Mouse (Mus musculus): Measurements from ENCODE around the gene Mst1r. TPM values are rescaled to one million over a fixed set of nuclear protein-coding genes. Genes with fewer than 3 reads are reported as not detected.
A peak's percentile ranks its signal among the peaks of the same experiment; 100 is the strongest.

Gene Mst1r
- polyA plus RNA-seq, 1 experiment from 2014 or later, result 0.80 TPM

DNA sequence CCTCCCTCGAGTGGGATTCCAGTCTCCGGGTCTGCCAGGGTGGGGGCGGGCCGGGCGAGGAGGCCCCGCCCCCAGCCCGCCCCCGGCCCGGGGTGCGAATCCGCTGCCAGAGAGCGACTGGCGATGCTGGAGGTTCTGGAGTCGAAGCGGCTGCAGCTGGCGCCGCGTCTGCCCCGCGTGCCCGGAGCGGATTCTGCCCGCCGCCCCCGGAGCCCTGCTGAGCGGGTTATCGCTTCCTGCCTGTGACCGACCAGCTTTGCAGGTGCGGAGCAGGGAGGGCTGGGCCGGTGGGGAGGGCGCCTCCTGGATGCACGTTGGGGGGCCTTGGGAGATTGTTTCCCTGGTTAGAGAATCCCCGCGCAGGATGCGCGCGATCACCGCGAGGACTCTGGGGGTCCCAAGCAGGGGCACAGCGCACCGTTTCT lies 29.1 kb downstream of the Mst1r start:
- H3K27ac ChIP-seq (ENCODE audit: low read depth, low read length), result no peak overlapping the region
- under 1% methylated on average over 38 of the region's 41 CpGs for WGBS
- H3K4me3 ChIP-seq (ENCODE audit: low read length), result peak overlapping the region; percentile 49
- H3K4me1 ChIP-seq (ENCODE audit: control insufficient read depth, insufficient read depth, low read length), result peaks cover 10% of the 10 kb centered on the region; the same call in 1 of the 2 replicates
- no peaks in the 10 kb centered on the region for H3K9me3 ChIP-seq (ENCODE audit: control insufficient read depth, low read length)
- H3K36me3 ChIP-seq (ENCODE audit: control insufficient read depth, insufficient read depth, low read length), result no peaks in the 10 kb centered on the region
- peak; percentile 44 for ATAC-seq (ENCODE audit: low FRiP score, low TSS enrichment)
- H3K4me2 ChIP-seq (replicated peaks; ENCODE audit: low read depth, low read length), result peak overlapping the region; percentile 93
- H3K27me3 ChIP-seq (ENCODE audit: control insufficient read depth, insufficient read depth, low read length), result peaks cover 19% of the 10 kb centered on the region
- peak overlapping the region; percentile 50 for H3K9ac ChIP-seq (ENCODE audit: low read depth, low read length)

DNA sequence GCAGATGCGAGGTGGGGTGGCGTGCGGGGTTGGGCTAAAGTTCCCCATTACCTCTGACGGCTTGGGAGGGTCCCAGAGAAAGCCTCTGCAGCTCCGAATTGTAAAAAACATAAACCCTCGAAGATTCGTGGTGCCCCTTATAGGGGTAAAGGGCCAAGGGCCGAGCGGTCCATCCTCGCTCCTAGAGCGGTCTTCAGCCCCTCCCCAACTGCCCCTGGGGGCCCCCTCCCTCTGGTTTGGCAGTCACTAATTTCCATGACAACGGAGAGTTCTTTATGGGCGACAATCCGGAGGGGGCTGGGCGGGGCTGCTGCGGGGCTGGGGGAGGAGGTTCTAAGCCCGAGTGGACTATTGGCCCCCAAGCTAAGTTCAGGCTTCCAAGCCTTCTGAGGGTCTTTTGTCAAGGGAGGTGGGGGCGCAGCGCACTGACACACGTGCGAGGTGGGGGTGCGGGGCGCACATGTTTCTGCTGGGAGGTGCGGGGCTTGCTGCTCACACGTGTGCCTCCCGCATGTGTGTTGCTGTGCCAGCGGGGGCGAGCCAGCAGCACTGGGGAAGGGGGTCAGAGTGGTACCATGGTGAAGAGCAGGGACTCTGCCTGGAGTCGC lies 29.6 kb downstream of the Mst1r start:
- ATAC-seq (ENCODE audit: low FRiP score, low TSS enrichment), result peak; percentile 45; the same call in 1 of the 2 replicates
- H3K4me1 ChIP-seq (ENCODE audit: control insufficient read depth, insufficient read depth, low read length), result peaks cover 10% of the 10 kb centered on the region; the same call in 1 of the 2 replicates
- peak overlapping the region; percentile 50; the same call in 1 of the 2 replicates for H3K9ac ChIP-seq (ENCODE audit: low read depth, low read length)
- H3K36me3 ChIP-seq (ENCODE audit: control insufficient read depth, insufficient read depth, low read length), result no peaks in the 10 kb centered on the region
- peaks cover 19% of the 10 kb centered on the region for H3K27me3 ChIP-seq (ENCODE audit: control insufficient read depth, insufficient read depth, low read length)
- no peaks in the 10 kb centered on the region for H3K9me3 ChIP-seq (ENCODE audit: control insufficient read depth, low read length)
- 1% methylated on average over 29 of the region's 29 CpGs for WGBS
- peak overlapping the region; percentile 93 for H3K4me2 ChIP-seq (replicated peaks; ENCODE audit: low read depth, low read length)
- H3K27ac ChIP-seq (ENCODE audit: low read depth, low read length), result no peak overlapping the region
- peak overlapping the region; percentile 49 for H3K4me3 ChIP-seq (ENCODE audit: low read length)

DNA sequence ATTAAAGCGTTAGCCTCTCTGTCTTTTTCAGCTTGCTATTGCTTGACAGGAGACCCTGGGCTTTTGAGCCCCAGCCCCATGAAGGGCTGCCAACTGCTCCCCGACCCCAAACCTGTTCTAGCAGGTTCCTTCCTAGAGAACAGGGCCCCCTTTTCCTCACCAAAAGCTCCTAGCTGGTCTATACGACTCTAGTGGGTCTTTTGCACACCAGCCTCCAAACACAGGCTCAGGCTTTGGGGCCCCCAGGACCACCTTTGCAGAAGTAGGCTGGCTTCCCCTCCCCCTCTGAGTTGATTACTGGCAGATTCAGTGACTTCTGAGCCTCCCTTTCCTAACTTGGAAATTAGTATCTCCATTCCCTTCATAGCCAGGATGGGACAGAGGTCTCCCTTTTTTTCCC lies 30.2 kb downstream of the Mst1r start:
- Histone ChIP-seq H3K4me3 (ENCODE audit: low read length) (peak overlapping the region; percentile 49), H3K4me2 (replicated peaks; ENCODE audit: low read depth, low read length) (peak overlapping the region; percentile 93), H3K36me3 (ENCODE audit: control insufficient read depth, insufficient read depth, low read length) (no peaks in the 10 kb centered on the region), H3K27me3 (ENCODE audit: control insufficient read depth, insufficient read depth, low read length) (peaks cover 19% of the 10 kb centered on the region), H3K9ac (ENCODE audit: low read depth, low read length) (no peak overlapping the region), H3K27ac (ENCODE audit: low read depth, low read length) (no peak overlapping the region), H3K4me1 (ENCODE audit: control insufficient read depth, insufficient read depth, low read length) (peaks cover 10% of the 10 kb centered on the region; the same call in 1 of the 2 replicates), H3K9me3 (ENCODE audit: control insufficient read depth, low read length) (no peaks in the 10 kb centered on the region)
- 24% methylated on average over 3 of the region's 3 CpGs for WGBS
- ATAC-seq (ENCODE audit: low FRiP score, low TSS enrichment), result no peak

DNA sequence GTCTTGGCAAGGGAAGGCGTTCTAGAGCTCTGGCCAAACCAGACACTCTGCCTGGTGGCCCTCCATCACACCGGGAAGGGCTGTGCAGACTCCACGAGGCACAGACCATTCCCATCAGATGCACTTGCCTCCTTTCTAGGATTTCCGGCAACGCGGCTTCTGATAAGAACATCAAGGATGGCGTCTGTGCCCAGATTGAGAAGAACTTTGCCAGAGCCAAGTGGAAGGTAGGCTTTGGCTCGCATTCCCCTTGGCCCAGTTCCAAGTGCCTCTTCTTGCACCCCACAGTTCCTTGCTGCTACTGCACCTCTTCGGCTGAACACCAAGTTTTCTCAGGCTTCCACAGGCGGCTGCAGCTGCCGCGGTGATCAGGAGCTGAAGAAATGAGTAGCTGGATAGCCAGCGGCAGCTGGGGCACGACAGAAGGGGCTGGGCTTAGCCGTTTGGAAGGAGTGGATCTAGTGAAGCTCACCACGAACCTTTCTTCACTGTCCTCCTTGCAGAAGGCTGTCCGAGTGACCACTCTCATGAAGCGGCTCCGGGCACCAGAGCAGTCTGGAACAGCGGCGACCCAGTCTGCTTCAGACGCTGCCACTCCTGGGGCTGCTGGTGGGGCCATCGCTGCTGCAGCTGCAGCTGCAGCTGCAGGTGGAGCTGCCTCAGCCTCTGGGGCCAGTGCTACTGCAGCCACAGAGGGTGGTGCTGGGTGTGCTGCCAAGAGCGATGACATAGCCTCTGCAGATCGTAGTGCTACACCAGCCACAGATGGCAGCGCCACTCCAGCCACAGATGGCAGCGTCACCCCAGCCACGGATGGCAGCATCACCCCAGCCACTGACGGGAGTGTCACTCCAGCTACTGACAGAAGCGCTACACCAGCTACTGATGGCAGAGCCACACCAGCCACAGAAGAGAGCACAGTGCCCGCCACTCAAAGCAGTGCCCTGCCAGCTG lies 40.8 kb downstream of the Mst1r start:
- H3K4me2 ChIP-seq (replicated peaks; ENCODE audit: low read depth, low read length), result no peak overlapping the region
- H3K36me3 ChIP-seq (ENCODE audit: control insufficient read depth, insufficient read depth, low read length), result no peaks in the 10 kb centered on the region
- no peak for ATAC-seq (ENCODE audit: low FRiP score, low TSS enrichment)
- H3K4me3 ChIP-seq (ENCODE audit: low read length), result no peak overlapping the region
- H3K27ac ChIP-seq (ENCODE audit: low read depth, low read length), result no peak overlapping the region
- H3K4me1 ChIP-seq (ENCODE audit: control insufficient read depth, insufficient read depth, low read length), result peaks cover 10% of the 10 kb centered on the region; the same call in 1 of the 2 replicates
- WGBS, result 88% methylated on average over 31 of the region's 31 CpGs
- no peak overlapping the region for H3K9ac ChIP-seq (ENCODE audit: low read depth, low read length)
- H3K27me3 ChIP-seq (ENCODE audit: control insufficient read depth, insufficient read depth, low read length), result no peaks in the 10 kb centered on the region
- no peaks in the 10 kb centered on the region for H3K9me3 ChIP-seq (ENCODE audit: control insufficient read depth, low read length)

DNA sequence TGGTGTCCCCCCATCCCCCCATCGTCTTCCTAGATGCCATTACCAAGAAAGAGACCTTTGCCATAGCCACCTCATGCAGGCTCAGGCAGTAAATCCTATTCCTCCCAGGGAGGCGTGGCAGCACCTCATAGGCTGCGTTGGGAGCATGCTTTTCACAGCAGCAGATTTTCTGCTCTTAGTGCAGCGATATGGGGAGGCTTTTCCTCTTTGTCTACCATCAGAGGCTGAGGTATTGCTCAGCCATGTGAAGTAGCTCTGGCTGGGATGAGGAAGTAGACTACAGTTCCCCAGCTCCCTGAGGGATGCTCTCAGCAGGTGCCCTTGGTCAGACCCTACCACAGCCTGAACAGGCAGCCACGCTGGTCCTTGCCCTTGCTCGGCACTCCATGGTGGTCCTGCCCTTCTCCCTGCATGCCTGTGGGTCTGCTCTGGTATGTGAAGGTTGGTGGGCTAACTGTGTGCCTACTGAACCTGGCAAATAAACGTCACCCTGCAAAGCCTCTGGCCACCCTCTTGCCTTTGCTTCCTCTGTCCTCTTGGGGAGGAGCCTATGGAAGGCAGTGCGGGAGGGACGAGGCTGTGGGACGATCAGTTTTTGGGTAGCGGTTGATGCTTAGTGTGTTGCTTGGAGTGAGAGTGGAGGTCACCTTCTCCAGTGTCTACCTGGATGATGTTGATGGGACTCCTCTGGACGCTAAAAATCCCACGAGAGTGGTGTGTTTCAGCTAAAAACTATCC lies 42.7 kb downstream of the Mst1r start:
- Histone ChIP-seq H3K27me3 (ENCODE audit: control insufficient read depth, insufficient read depth, low read length) (no peaks in the 10 kb centered on the region), H3K36me3 (ENCODE audit: control insufficient read depth, insufficient read depth, low read length) (no peaks in the 10 kb centered on the region), H3K9ac (ENCODE audit: low read depth, low read length) (no peak overlapping the region), H3K9me3 (ENCODE audit: control insufficient read depth, low read length) (no peaks in the 10 kb centered on the region), H3K4me1 (ENCODE audit: control insufficient read depth, insufficient read depth, low read length) (peaks cover 10% of the 10 kb centered on the region; the same call in 1 of the 2 replicates), H3K4me3 (ENCODE audit: low read length) (no peak overlapping the region), H3K4me2 (replicated peaks; ENCODE audit: low read depth, low read length) (no peak overlapping the region), H3K27ac (ENCODE audit: low read depth, low read length) (no peak overlapping the region)
- ATAC-seq (ENCODE audit: low FRiP score, low TSS enrichment), result no peak
- 84% methylated on average over 13 of the region's 13 CpGs for WGBS

DNA sequence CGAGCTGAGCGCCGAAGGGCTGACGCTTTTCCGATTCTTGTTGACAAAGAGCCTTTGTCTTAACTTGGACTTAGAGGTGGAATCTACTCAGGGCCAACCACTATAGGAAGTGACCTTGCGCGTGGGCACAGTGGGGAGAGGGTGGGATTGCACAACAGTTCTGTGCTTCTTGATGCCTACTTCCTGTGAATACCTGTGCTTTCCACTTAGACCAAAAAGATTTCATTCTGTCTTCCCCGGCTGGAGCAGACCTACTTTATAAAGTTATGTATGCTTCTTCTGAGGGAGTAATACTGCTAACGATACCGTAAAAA lies 43.2 kb downstream of the Mst1r start, which contains the start of gene Traip:
Traip (plus strand) TSS at position 215 of the 314 bp plus-strand sequence.
- H3K36me3 ChIP-seq (ENCODE audit: control insufficient read depth, insufficient read depth, low read length), result no peaks in the 10 kb centered on the region

DNA sequence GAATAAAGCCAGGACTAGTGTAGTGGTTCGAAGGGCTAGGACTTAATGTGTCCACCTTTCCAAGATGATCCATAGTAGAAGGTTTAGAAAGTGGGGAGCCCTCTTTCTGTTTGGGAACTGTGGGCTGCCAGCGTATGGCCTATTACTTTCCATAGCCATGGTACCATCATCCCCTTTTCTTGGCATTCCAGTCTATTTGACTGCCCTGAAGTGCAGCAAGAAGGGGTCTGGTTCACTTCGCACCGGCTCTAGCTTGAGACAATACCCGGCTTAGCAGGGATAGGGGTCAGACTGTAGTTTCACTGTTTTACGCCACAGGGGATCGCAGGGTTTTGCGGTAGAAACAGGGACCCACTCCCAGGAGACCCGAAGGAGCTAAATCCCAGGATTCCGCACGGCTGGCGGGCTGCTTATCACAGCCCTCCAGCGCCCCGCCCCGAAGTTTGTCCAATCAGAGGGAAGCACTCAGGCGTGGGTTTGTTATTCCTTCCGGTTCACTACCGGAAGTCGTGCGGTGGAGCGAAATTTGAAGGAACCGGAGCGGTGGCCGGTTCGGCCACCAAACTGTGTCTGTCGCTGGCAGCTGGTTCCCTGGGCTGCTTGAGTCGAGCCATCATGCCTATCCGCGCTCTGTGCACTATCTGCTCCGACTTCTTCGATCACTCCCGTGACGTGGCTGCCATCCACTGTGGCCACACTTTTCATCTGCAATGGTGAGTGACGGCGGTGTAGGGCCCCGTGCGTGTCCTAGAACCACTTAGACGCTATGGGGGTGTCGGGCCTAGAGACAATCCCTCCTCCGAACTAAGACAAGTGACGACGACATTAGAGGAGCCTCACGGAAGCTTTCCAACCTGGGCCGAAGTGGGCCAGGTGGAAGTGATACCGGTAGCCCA lies 44.0 kb downstream of the Mst1r start:
- Histone ChIP-seq H3K9ac (ENCODE audit: low read depth, low read length) (peak overlapping the region; percentile 69), H3K27me3 (ENCODE audit: control insufficient read depth, insufficient read depth, low read length) (no peaks in the 10 kb centered on the region), H3K27ac (ENCODE audit: low read depth, low read length) (peak overlapping the region; percentile 68; the same call in 1 of the 2 replicates), H3K36me3 (ENCODE audit: control insufficient read depth, insufficient read depth, low read length) (no peaks in the 10 kb centered on the region), H3K9me3 (ENCODE audit: control insufficient read depth, low read length) (no peaks in the 10 kb centered on the region), H3K4me3 (ENCODE audit: low read length) (peak overlapping the region; percentile 84), H3K4me2 (replicated peaks; ENCODE audit: low read depth, low read length) (peak overlapping the region; percentile 66), H3K4me1 (ENCODE audit: control insufficient read depth, insufficient read depth, low read length) (peaks cover 10% of the 10 kb centered on the region; the same call in 1 of the 2 replicates)
- 17% methylated on average over 45 of the region's 45 CpGs for WGBS
- peak; percentile 95 for ATAC-seq (ENCODE audit: low FRiP score, low TSS enrichment)

More for the DNA sequence above, 43.2 kb downstream of the Mst1r start, which contains the start of gene Traip:
- Histone ChIP-seq H3K9ac (ENCODE audit: low read depth, low read length) (peak within 1 kb of the TSS; percentile 69), H3K27ac (ENCODE audit: low read depth, low read length) (peak within 1 kb of the TSS; percentile 68; the same call in 1 of the 2 replicates), H3K9me3 (ENCODE audit: control insufficient read depth, low read length) (no peaks in the 10 kb centered on the region), H3K27me3 (ENCODE audit: control insufficient read depth, insufficient read depth, low read length) (no peaks in the 10 kb centered on the region), H3K4me2 (replicated peaks; ENCODE audit: low read depth, low read length) (peak within 1 kb of the TSS; percentile 66), H3K4me1 (ENCODE audit: control insufficient read depth, insufficient read depth, low read length) (peaks cover 10% of the 10 kb centered on the region; the same call in 1 of the 2 replicates), H3K4me3 (ENCODE audit: low read length) (peak within 1 kb of the TSS; percentile 84)
- no peak for ATAC-seq (ENCODE audit: low FRiP score, low TSS enrichment)
- WGBS, result 92% methylated on average over 10 of the region's 10 CpGs

Measured in kidney, embryonic 14.5 days (tissue).